Mouse (Mus musculus): ENCODE measurements around the gene Preb.

DNA sequence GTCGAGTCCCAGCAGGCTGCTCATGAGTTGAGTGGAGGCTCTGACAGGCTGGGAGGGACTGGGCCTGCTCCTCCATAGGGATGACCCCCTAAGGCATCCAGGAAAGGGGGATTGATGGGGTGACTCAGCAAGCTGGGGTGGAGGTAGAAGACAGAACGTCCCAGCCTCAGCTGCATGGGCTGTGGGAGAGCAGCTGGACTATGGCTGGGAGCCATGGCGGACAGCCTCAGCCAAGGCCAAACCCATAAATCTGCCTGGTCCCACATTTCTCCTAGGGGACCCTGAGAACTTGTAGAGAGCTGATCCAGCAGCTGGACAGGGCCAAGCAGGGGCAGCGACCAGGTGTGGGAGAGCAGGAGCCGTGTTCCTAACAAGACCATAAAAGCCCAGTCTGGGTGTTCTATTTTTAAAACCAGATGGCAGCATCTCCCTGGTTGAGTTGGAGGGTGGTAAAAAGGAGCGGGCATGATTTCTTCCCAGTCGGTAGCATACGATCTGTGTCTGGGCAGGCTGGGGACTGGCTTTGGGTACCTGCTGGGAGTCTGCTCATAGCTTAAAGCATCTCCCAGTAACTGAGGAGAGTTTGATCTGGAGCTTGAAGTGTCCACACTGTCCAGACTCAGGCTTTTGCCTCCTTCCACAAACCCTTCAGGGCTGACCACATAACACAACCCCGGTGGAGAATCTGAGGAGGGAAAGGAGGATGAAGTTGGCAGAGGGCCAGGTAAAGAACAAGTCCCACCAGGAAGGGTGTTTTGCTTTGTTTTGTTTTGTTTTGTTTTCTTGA is 14.9 kb upstream of the Preb start:
- TF ChIP-seq GATA1 (IDR thresholded peaks at IDR 0.05; ENCODE audit: borderline replicate concordance, low read length) (no peak), FLI1 (IDR thresholded peaks at IDR 0.05; ENCODE audit: low read length) (no peak)
